Mouse (Mus musculus) megakaryocyte, embryonic 14.5 days (primary cell): Measurements from ENCODE around the gene Slc38a1.

Experiments used
- FLI1 ChIP-seq: IDR thresholded peaks from 2 replicates; pipeline ENCODE4 v1.6.1; 2012; ENCODE audit warnings: low read length, inconsistent platforms, mixed read lengths
- GATA1 ChIP-seq: IDR thresholded peaks from 3 replicates; pipeline ENCODE4 v1.6.1; 2012; ENCODE audit warnings: mixed read lengths, low read length, inconsistent platforms, borderline replicate concordance

GRCm38 (mm10) chr15:96604282-96604681 is 38.4 kb downstream of the Slc38a1 start:
- TF ChIP-seq GATA1 (no peak), FLI1 (no peak)
